Mouse (Mus musculus): ENCODE results near the gene Zfp609. TPM values are rescaled to one million over a fixed set of nuclear protein-coding genes. Genes with fewer than 3 reads are reported as not detected.
A peak's percentile ranks its signal among the peaks of the same experiment; 100 is the strongest.

The Zfp609 gene
- polyA plus RNA-seq, 1 experiment from 2014 or later = 14.0 TPM

DNA sequence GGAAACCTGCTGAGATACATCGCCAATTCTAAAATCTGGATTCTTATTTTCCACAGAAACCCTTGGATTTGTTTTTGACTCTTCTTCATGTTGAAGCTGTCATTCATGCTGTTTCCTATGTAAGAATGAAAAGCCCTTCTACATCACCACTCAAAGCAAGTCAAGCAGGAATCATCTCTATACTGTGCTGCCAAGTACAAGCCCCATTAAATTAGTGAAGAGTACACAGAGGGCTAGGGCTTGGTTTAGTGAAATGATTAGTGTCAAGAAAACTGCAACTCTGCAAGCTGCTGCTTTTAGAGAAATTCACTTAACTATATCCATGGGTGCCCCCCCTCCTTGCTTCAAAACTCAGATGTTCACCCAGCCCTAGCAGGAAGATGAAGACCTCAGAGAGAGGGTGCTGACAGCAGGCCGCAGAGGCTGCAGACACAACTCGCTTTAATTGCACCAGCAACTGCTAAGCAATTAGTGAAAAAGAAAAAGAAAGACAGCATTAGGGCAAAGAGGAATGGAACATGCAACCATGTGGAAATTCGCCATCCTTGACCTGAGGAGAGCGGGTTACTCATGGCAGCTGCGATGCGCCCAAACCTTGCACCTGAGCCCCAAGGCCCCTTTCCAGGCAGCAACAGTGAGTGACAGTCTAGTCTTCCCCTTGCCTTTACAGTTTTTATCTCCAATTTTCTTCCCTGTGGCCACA is 71.5 kb downstream of the Zfp609 start:
- H3K36me3 ChIP-seq = no peaks in the 10 kb centered on the region
- peak overlapping the region; percentile 7; the same call in 1 of the 2 replicates for H3K27ac ChIP-seq
- 80% methylated on average over 7 of the region's 7 CpGs for WGBS
- peaks cover 8% of the 10 kb centered on the region for H3K4me1 ChIP-seq
- H3K9me3 ChIP-seq (replicated peaks) = no peaks in the 10 kb centered on the region
- no peaks in the 10 kb centered on the region for H3K27me3 ChIP-seq
- ATAC-seq (ENCODE audit: low FRiP score) = no peak
- no peak overlapping the region for H3K9ac ChIP-seq
- no peak overlapping the region for H3K4me3 ChIP-seq
- H3K4me2 ChIP-seq (replicated peaks) = no peak overlapping the region

- H3K4me1 ChIP-seq = peaks cover 7% of the 10 kb centered on the region
- 100% methylated on average over 1 of the region's 1 CpGs for WGBS
- H3K27ac ChIP-seq = no peak overlapping the region
Measured at GRCm38 (mm10) chr9:65755164-65755563, 72.2 kb downstream of the Zfp609 start.

GRCm38 (mm10) chr9:65752632-65753031 is 74.7 kb downstream of the Zfp609 start:
- WGBS = 97% methylated on average over 3 of the region's 3 CpGs
- Histone ChIP-seq H3K9me3 (replicated peaks) (no peaks in the 10 kb centered on the region), H3K27me3 (no peaks in the 10 kb centered on the region), H3K9ac (no peak overlapping the region), H3K4me2 (replicated peaks) (no peak overlapping the region), H3K4me3 (no peak overlapping the region), H3K4me1 (peaks cover 9% of the 10 kb centered on the region), H3K36me3 (no peaks in the 10 kb centered on the region), H3K27ac (no peak overlapping the region)
- ATAC-seq (ENCODE audit: low FRiP score) = no peak

More at GRCm38 (mm10) chr9:65755164-65755563, 72.2 kb downstream of the Zfp609 start:
- Histone ChIP-seq H3K4me2 (replicated peaks) (no peak overlapping the region), H3K9me3 (replicated peaks) (no peaks in the 10 kb centered on the region), H3K4me3 (no peak overlapping the region), H3K9ac (no peak overlapping the region), H3K27me3 (no peaks in the 10 kb centered on the region), H3K36me3 (no peaks in the 10 kb centered on the region)
- ATAC-seq (ENCODE audit: low FRiP score) = no peak

- H3K9me3 ChIP-seq (replicated peaks) = no peaks in the 10 kb centered on the region
- H3K27me3 ChIP-seq = no peaks in the 10 kb centered on the region
- H3K27ac ChIP-seq = no peak overlapping the region
- H3K9ac ChIP-seq = no peak overlapping the region
- no peak overlapping the region for H3K4me3 ChIP-seq
- no peak overlapping the region for H3K4me2 ChIP-seq (replicated peaks)
- 97% methylated on average over 7 of the region's 7 CpGs for WGBS
- no peak for ATAC-seq (ENCODE audit: low FRiP score)
- peaks cover 9% of the 10 kb centered on the region for H3K4me1 ChIP-seq
- no peaks in the 10 kb centered on the region for H3K36me3 ChIP-seq
Measured at GRCm38 (mm10) chr9:65751906-65752305, 75.5 kb downstream of the Zfp609 start.

- Histone ChIP-seq H3K4me1 (peaks cover 39% of the 10 kb centered on the region), H3K4me2 (replicated peaks) (no peak overlapping the region), H3K27me3 (no peaks in the 10 kb centered on the region), H3K9ac (no peak overlapping the region), H3K36me3 (no peaks in the 10 kb centered on the region), H3K27ac (peak overlapping the region; percentile 40; the same call in 1 of the 2 replicates), H3K4me3 (no peak overlapping the region), H3K9me3 (replicated peaks) (no peaks in the 10 kb centered on the region)
- ATAC-seq (ENCODE audit: low FRiP score) = no peak
- 44% methylated on average over 4 of the region's 4 CpGs for WGBS
Measured at GRCm38 (mm10) chr9:65748102-65748501, 79.3 kb downstream of the Zfp609 start.

- H3K27ac ChIP-seq = peak overlapping the region; percentile 88
- H3K4me2 ChIP-seq (replicated peaks) = no peak overlapping the region
- 88% methylated on average over 2 of the region's 2 CpGs for WGBS
- H3K36me3 ChIP-seq = no peaks in the 10 kb centered on the region
- no peak overlapping the region for H3K9ac ChIP-seq
- H3K4me1 ChIP-seq = peaks cover 43% of the 10 kb centered on the region
- H3K9me3 ChIP-seq (replicated peaks) = no peaks in the 10 kb centered on the region
- no peak overlapping the region for H3K4me3 ChIP-seq
- H3K27me3 ChIP-seq = no peaks in the 10 kb centered on the region
- no peak for ATAC-seq (ENCODE audit: low FRiP score)
Measured at GRCm38 (mm10) chr9:65746479-65746878, 80.9 kb downstream of the Zfp609 start.

GRCm38 (mm10) chr9:65745456-65745855 is 81.9 kb downstream of the Zfp609 start:
- Histone ChIP-seq H3K9ac (no peak overlapping the region), H3K27ac (peak overlapping the region; percentile 88), H3K27me3 (no peaks in the 10 kb centered on the region), H3K4me1 (peaks cover 43% of the 10 kb centered on the region), H3K9me3 (replicated peaks) (no peaks in the 10 kb centered on the region), H3K4me2 (replicated peaks) (no peak overlapping the region), H3K4me3 (no peak overlapping the region), H3K36me3 (no peaks in the 10 kb centered on the region)
- ATAC-seq (ENCODE audit: low FRiP score) = no peak
- WGBS = 55% methylated on average over 5 of the region's 5 CpGs

GRCm38 (mm10) chr9:65744171-65745082 is 82.9 kb downstream of the Zfp609 start:
- H3K36me3 ChIP-seq = no peaks in the 10 kb centered on the region
- peak; percentile 92 for ATAC-seq (ENCODE audit: low FRiP score)
- peak overlapping the region; percentile 20; the same call in 1 of the 2 replicates for H3K4me2 ChIP-seq (replicated peaks)
- no peaks in the 10 kb centered on the region for H3K9me3 ChIP-seq (replicated peaks)
- H3K4me3 ChIP-seq = no peak overlapping the region
- H3K4me1 ChIP-seq = peaks cover 43% of the 10 kb centered on the region
- H3K27me3 ChIP-seq = no peaks in the 10 kb centered on the region
- no peak overlapping the region for H3K9ac ChIP-seq
- peak overlapping the region; percentile 88 for H3K27ac ChIP-seq
- WGBS = 27% methylated on average over 4 of the region's 4 CpGs

DNA sequence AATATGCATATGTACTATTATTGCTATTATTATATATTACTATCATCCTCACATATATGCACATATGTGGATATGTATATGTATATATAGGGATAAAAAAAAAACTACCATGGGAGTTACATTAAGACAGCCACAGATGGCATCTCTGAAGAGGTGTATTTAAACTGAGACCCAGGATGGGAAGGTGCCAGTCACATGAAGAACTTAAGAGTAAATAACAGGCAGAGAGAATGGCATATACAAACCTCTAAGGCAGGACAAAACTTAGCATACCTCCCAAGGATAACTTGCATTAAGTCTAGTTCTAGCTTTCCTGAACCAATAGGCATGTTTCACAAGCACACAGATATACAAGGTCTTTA is 83.6 kb downstream of the Zfp609 start:
- Histone ChIP-seq H3K9me3 (replicated peaks) (no peaks in the 10 kb centered on the region), H3K9ac (no peak overlapping the region), H3K4me1 (peaks cover 43% of the 10 kb centered on the region)

GRCm38 (mm10) chr9:65743322-65743721 is 84.0 kb downstream of the Zfp609 start:
- Histone ChIP-seq H3K9ac (no peak overlapping the region), H3K4me2 (replicated peaks) (no peak overlapping the region), H3K27me3 (no peaks in the 10 kb centered on the region), H3K9me3 (replicated peaks) (no peaks in the 10 kb centered on the region), H3K27ac (peak overlapping the region; percentile 88), H3K36me3 (no peaks in the 10 kb centered on the region), H3K4me1 (peaks cover 43% of the 10 kb centered on the region), H3K4me3 (no peak overlapping the region)
- ATAC-seq (ENCODE audit: low FRiP score) = no peak

More for the DNA sequence above, 83.6 kb downstream of the Zfp609 start:
- Histone ChIP-seq H3K4me2 (replicated peaks) (0 out of 2 replicates have a peak overlapping the region, but pooled peaks have one; percentile 7), H3K4me3 (no peak overlapping the region), H3K27ac (peak overlapping the region; percentile 88), H3K36me3 (no peaks in the 10 kb centered on the region), H3K27me3 (no peaks in the 10 kb centered on the region)
- ATAC-seq (ENCODE audit: low FRiP score) = peak; percentile 3; the same call in 1 of the 2 replicates

- Histone ChIP-seq H3K27ac (peak overlapping the region; percentile 88), H3K27me3 (no peaks in the 10 kb centered on the region)
- no peak for ATAC-seq (ENCODE audit: low FRiP score)
Measured at GRCm38 (mm10) chr9:65742777-65743176, 84.6 kb downstream of the Zfp609 start.

DNA sequence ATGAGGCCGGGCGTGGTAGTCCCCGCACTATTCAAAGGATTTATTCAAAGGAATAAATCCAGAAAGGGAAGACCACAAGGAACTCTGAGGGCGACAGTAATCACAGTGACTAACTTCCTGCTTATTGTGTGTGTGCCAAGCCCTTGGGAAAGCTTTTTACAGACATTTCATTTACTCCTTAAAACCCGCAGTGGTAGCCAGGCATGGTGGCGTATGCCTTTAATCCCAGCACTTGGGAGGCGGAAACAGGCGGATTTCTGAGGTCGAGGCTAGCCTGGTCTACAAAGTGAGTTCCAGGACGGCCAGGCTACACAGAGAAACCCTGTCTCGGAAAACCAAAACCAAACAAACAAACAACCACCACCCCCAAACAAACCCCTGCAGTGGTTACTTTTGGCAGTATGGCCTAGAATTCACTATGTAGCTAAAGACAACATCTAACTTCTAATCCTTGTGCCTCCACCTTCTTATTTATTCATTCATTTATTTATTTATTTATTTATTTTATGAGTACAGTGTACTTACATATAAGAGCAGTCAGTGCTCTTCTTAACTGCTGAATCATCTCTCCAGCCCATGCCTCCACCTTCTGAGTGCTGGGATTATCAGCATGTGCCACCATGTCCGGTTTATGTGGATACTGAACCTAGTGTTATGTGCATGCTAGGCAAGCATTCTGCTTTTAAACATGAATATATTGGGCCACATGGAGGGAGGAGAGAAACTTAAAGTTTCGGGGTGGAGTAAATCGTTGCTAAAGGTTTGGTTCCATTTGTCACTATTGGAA is 86.1 kb downstream of the Zfp609 start:
- H3K4me2 ChIP-seq (replicated peaks) = no peak overlapping the region
- H3K4me1 ChIP-seq = peaks cover 36% of the 10 kb centered on the region
- H3K27me3 ChIP-seq = no peaks in the 10 kb centered on the region
- no peak overlapping the region for H3K27ac ChIP-seq
- no peak overlapping the region for H3K4me3 ChIP-seq
- H3K36me3 ChIP-seq = no peaks in the 10 kb centered on the region
- H3K9ac ChIP-seq = no peak overlapping the region
- no peak for ATAC-seq (ENCODE audit: low FRiP score)
- WGBS = 94% methylated on average over 14 of the region's 14 CpGs
- no peaks in the 10 kb centered on the region for H3K9me3 ChIP-seq (replicated peaks)

More at GRCm38 (mm10) chr9:65742777-65743176, 84.6 kb downstream of the Zfp609 start:
- H3K4me2 ChIP-seq (replicated peaks) = no peak overlapping the region
- H3K4me1 ChIP-seq = peaks cover 41% of the 10 kb centered on the region
- H3K9me3 ChIP-seq (replicated peaks) = no peaks in the 10 kb centered on the region
- H3K36me3 ChIP-seq = no peaks in the 10 kb centered on the region
- 94% methylated on average over 3 of the region's 3 CpGs for whole genome bisulfite sequencing
- no peak overlapping the region for H3K9ac ChIP-seq
- H3K4me3 ChIP-seq = no peak overlapping the region

Measured in hindbrain, embryonic 12.5 days (tissue).